Mouse (Mus musculus): ENCODE measurements around the gene Fez2. TPM values are rescaled to one million over a fixed set of nuclear protein-coding genes. Genes with fewer than 3 reads are reported as not detected.

Fez2 gene
- polyA plus RNA-seq, 1 experiment from 2014 or later, result 21.3 TPM

DNA sequence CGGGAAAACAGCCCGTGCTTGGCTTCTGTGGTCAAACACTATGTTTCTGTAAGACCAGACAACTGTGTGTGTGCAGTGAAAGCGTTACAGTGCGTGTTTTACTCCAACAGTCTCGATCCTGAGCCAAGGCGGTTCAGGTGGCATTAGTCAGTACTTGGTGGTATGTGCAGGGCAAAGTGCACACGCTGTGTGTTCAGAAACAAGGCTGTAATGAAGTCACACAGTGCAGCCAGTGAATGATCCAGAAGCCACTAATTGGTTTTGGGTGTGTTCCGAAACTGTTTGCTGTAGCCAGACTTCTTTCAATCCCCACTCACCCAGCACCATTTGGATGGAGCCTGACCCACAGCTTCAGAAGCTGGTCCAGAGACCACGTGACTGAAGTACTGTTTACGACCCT is 9.6 kb downstream of the Fez2 start:
- no peak for DNase-seq (ENCODE audit: low spot score)

DNA sequence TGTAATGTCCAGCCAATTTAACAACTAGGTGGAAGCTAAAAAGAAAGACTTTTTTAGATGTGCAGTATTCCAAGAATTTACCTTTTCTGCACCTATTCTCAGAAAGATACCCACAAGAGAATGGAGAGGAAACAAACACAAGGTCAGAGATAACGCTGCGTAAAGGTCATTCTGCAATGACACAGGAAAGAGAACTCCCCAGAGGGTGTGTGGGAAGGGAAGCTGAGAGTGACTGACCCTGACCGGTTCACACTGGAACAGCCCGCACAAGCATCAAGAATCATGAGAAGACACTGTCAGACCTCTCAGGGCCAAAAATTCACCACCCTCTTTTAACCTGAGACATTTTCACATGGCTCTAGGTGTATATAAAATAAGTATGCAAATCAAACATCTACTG is 10.4 kb downstream of the Fez2 start:
- no peak for DNase-seq (ENCODE audit: low spot score)

DNA sequence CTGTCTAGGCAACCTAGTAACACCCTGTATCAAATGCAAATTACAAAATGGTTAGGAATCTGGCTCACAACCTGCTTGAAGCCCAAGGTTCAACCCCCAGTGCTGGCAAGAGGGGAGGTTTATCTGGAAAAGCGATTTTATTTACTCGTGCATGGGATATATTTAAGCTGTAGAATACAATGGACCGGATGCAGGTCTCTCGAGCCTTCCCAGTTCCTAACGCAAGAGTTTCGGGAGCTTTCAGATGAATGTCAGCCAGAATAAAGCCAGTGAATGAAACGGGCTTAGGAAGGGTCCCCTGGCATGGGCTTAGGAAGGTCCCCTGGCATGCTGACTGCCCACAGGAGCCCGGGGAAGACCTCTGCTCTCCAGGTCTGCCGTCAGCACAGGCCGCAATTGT is 11.1 kb downstream of the Fez2 start:
- no peak for DNase-seq (ENCODE audit: low spot score)

DNA sequence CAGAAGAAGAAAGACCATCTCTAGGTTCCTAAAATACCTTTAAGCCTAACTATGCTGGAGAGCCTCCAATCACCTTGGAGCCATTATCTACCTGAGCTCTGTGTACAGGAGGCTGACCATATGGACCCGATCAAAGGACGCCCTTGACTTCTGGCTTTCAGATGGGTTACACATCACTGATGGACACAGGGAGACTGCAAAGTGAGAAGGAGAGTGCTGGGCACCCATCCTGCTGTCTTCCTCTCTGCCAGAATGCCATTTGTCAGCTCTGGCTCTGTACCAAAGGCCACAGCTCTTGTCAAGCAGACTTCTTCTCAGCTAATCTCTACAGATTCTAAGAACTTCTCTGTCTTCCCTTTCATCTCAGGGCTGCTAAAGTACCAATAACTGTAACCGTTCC is 12.6 kb downstream of the Fez2 start:
- DNase-seq (ENCODE audit: low spot score), result no peak

DNA sequence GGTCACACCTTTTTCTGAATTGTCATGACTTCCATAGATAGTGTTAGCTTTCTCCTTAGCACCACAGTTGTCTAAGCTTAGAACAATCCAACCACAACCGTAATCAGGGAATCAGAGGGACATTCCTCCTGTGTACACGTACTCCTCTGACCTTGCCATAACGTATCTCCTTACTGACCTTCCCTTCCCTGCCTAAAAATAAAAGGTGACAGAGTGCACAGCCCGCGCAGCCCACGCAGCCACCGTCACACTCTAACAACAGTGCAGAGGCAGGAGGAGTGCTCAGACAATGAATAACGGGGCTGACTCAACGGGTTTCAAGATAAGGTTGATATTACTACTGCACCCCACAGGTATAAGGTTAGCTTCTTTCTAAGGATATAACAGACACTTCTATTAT is 14.1 kb downstream of the Fez2 start:
- DNase-seq (ENCODE audit: low spot score), result no peak

DNA sequence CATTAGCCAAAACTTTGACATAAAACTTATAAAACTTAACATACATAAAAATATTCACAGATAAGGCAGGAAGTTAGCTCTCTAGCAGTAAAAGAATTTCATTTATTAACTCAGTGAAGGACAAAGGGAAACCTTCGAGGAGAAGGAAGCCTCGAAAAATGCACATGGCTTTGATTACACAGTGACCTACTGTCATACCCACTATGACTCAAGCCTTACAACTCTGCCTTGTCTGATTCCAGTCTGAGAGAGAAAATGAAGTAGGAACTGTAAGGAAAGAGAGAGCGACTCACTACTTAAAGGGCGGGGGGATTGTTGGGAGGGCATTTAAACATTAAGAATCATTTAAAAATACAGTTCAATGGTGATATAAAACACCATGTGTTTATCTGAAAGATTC is 14.7 kb downstream of the Fez2 start:
- DNase-seq (ENCODE audit: low spot score), result no peak

DNA sequence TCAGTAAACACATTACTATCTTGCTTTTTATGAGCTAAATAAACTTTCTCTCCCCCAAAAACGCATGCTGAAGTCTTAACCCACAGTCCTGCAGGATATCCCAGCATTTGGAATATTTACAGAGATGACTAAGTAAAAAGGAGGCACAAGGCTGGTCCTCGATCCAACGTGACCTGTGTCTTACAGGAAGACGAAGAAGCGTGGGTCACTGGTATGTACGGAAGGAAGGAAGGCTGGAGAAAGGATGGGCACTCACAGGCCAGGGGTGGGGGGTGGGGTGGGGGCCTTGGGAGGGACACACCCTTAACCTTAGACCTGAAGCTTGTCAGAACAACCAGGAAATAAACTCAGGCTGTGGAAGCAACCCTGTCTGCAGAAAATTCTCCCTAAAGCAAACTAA is 15.8 kb downstream of the Fez2 start:
- DNase-seq (ENCODE audit: low spot score), result no peak

DNA sequence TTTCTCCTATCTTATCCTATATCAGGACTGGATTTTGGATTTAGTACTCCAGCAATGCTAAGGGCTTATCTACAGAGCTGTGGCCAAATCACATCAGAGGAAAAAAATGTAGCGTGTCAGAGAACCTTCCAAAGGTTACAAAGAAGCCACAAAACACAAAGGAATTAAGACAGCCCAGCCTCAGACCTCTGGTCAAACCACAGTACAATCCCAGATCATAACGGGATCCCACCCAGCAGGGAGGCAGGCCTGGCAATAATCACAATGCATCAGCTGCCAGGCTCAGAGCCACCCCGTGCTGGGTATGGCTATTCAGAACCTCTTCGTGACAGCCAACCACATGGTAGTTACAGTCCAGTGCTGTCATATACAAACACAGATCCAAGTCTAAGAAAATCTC is 16.2 kb downstream of the Fez2 start:
- DNase-seq (ENCODE audit: low spot score), result no peak

DNA sequence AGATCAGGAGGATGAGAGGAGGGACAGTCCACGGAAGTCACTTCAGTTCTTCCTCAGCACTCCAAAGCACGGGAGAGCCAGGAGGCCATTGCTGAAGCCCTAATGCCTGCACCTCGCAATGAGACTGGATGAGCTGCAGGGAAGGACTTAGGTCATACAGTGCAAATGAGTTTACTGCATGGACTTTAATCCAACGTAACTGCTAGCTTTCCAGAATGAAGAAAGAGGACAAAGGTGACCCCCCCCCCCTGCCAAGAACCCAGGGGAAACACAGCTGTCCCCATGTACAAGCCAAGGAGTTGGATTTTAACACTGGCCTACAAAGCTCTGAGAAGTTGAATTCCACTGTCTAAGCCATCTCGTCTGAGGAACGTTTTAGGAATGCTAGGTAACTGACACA is 16.6 kb downstream of the Fez2 start:
- no peak for DNase-seq (ENCODE audit: low spot score)

DNA sequence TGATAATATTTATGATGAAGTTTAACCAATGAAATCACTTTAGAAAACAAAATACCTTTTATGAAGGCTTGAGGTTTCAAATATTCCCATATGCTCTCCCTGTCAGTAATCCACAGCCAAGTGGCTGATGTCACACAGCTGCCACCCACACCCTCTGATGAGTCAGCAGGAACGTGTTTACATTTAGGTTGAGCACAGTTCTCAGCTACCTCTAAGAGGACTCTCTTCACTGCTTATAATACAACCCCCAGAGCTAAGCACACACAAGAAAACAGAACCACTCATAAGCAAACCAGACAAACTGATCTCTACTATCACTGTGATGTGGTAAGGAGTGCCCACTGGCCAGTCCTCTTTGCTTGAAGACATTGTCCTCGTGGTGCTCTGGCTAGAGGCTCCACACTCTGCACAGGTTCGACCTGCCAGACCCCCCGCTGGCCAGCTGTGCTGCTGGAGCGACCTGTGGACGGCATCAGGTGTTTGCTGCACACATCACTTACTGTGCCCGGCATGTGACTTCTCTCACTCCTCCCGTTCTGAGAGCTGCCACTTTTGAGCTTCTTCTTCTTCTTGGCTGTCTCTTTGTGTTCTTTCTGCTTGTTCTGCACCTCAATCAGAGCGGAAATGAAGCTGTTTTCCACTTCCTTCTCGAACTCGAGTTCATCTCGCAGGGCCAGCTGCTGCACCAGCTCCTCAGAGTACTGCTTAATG is 17.7 kb downstream of the Fez2 start:
- DNase-seq (ENCODE audit: low spot score), result peak; percentile 42

DNA sequence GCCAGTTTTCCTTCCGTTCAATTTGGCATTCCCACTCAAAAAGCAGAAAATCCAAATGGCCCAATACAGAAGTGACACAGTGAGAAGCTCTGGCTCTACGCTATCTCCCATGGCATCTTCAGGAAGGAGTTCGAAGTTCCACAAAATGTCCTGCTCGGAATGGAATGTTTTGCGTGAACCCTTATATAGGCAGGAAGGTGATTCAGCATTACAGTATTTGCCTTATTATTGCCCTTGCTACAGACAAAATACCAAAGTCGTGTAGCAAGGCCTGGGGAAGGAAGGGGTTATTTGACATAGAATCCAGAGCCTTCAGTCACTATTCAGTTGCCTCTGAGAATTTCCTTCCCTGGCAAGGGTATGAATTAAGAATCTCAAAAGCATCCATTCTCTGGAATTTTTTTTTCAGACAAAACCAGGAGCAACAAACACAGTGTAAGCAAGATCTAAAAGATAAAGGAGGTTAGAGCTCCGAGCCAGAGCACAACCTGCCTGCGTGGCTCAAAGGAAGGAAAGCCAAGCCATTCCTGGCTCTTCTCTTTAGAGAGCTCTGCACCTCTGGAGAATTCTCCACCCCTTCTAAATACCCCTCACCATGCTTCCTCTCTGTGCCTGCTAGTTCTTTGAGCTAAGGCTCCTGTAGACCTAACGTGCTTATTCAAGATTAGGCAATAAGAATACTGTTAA is 25.4 kb downstream of the Fez2 start:
- no peak for DNase-seq (ENCODE audit: low spot score)

DNA sequence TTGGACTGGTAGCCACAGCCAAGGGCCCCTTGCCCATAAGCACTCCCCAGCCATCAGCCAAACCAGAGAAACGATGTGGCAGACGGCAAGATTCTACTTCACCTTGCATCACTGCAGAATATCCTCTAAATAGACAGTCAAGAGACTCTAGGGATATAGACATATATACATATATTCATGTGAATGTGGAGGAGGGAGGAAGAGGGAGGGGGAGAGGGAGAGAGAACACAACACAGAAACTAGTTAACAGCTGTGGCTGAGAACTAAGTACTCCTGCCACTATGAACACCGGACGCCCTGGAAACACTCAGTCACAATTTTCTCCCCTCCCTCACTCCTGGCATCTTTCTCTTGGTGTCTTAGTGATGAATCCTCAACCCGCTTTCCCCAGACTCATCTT is 28.4 kb downstream of the Fez2 start:
- DNase-seq (ENCODE audit: low spot score), result no peak

DNA sequence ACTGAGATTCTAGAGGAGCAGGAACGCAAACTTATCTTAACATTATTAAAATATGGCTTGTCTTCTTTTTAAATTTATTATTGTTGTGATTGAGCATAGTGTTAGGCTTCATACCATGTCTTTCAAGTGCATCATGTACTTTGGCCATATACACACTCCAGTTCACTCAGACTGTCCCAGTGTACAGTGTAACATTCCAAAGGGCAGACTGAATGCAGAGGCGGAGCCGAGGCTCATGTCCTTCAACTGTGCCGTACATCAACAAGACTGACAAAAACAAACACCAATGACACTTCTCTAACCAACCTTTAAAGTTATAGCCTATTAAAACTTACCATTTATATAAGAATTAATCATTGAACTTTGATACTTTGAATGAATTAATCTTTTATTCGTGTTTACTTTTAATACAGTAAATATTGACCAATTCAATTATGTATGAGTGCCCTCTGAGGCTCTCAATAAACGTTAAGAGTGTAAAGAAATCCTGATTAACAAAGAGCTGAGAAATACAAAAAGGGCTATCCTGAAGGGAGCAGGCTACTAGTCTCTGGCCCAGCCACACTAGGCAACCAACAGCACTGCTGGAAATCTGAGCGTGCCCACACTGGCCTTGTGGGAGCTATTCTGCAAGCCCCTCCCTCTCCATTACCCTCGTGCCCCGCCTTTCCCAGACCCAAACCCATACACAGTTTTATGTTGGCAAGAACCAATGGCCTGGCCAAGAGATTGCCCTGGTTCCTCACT is 29.7 kb downstream of the Fez2 start:
- no peak for DNase-seq (ENCODE audit: low spot score)

DNA sequence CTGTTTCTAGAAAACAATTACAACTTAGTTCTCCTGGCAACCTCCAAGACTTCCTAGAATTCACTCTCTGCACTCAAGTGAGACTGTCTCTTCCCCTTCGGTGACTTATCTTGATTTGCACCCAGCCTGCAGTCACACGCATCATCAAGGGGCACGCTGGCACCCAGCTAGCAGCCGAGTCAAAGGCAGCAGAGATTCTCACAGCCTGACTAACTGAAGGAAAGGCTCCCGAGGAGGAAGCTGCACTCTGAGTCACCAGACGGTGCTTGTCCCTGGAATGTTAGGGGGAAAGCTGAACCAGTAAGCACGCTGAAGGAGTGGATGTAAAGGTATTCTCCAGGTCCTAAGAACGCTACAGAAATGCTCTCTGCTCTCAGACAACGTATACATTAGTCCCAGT is 30.3 kb downstream of the Fez2 start:
- DNase-seq (ENCODE audit: low spot score), result no peak

DNA sequence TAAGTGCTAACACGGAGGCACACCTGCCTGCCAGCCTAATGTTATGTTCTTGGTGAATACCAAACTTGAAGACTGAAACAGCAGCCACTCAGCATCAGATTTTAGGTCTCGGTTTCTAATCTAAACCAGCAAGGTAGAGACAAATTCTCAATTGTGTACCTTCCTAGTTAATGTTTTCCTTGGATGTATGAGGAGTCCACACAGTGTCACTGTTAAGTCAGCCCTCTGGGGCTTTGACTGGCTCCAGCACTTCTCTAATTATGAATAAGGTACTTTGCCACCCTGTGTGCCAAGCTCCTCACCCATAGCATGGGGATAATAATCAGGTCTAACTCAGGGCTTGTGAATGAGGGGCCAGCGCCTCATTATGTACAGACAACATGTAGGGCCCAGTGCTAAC is 35.6 kb downstream of the Fez2 start:
- DNase-seq (ENCODE audit: low spot score), result no peak

DNA sequence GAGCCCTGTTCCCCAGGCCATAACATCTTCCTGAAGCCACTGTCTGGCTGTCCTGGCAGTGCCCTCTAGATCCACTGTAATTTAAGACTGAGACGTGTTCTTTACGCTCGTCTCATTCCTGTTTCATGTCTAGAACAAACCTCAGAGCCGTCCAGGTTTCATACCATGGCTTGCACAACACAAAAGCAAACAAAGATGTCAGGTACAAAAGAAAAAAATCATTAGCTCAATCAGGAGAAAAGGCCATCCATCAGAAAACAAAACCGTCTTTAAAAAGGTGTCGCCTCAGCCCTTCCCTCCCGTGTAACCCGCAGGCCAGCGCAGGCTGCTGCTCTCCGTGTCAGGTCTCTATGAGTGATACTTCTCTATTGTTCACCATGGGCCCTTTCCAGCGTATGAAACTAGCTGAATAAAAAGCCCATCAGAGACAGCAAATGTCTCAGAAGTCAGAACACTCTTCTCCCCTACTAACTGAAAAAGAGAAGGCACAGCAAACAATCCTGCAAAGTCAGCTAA is 38.2 kb downstream of the Fez2 start:
- no peak for DNase-seq (ENCODE audit: low spot score)

DNA sequence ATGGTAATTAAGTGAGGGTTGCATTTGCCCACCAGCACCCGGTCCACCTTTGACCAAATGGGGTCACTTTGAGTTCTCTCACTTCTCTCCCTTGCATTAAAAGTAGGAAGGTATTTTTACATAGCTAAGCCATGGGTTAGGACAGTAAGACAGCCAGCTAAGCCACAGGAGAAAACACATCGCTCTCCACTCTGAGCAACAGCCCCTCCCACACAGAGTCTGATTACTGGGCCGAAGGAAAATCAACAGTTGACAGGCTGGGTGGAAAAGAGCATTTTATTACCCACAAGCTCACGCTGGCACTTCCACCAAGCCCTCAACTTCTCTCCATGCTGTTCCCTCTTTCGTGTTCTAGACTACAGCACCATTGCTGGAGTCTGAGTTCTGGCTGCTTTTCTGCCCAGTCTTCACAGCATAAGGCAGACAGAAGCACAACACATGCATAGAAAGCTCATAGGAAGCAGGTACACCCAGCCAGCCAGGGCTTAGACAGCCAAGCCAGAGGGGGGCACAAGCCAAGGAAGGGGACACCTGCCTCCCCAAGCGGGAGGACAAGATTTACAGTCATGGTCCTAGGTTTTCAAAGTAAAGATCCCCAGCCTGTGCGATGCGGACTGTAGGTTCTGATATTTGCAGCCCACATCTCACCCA is 38.7 kb downstream of the Fez2 start:
- no peak for DNase-seq (ENCODE audit: low spot score)

DNA sequence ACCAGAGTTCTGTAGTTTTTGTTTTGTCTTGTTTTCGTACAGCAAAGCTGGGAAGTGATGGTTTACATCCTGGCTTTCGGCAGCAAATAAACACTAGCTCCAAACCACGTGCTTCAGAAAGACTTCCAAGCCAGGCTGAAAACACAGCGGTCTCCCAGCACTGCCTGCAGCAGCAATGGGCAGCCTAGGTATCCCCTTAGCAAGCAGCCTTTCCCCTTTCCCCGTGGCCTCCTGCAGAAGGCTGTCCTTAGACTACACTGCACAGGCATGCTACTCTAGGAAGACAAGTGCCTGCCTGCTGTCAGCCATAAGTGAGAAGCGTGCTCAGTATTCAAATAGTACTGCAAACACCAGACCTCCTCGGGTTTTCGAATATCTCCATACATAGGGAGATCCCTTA is 41.4 kb downstream of the Fez2 start:
- no peak for DNase-seq (ENCODE audit: low spot score)

DNA sequence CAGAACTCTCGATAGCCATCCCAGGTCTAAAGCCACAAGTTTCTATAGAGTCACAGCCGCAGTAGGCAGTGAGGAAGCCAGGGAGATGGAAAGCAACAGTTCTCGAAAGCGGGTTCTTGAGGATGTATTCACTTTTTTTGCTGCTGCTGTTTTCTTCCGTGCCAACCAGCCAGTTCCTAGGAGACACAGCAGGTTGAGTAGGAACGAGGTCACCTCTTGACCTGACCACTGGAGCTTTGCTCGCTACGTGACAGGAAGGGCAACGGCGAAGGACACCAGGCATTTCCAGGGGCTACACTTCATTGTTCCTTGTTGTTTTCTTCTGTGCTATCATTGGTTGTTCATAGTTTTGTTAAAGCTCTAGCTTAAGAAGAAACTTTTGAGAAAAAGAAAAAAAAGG is 43.2 kb downstream of the Fez2 start:
- no peak for DNase-seq (ENCODE audit: low spot score)

DNA sequence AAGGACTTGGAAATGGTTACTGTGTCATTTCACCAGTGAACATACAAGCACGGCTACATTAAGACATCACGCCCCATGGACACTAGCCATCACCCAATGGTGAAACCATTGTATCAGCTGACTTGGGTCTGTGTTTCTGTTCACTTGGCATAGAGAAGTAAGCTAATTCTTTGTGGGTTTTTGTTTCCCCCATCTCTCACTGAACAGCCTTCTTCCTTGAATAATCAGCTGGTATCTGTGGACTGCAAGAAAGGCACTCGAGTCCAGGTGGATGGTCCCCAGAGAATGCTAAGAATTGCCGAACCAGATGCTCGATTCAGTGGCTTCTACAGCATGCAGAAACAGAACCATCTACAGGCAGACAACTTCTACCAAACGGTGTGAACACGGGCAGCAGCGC is 44.1 kb downstream of the Fez2 start:
- DNase-seq (ENCODE audit: low spot score), result no peak

DNA sequence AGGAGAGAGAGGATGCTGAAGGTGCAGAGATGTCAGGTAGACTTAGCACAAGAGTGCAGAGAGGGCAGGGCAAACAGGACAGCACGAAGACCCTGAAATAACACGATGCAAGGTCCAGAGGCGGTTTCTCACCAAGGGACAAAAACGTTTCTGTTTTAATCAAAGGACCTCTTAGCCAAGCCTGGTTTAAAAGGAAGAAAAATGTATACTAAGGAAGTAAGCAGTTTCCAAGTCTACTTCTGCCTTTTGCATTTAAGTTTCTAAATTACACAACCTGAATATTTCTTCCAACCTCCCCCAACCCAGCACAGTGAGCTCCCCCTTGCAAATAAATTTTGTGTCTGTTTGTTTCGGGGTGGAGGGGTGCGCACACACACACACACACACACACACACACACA is 44.8 kb downstream of the Fez2 start:
- DNase-seq (ENCODE audit: low spot score), result no peak

DNA sequence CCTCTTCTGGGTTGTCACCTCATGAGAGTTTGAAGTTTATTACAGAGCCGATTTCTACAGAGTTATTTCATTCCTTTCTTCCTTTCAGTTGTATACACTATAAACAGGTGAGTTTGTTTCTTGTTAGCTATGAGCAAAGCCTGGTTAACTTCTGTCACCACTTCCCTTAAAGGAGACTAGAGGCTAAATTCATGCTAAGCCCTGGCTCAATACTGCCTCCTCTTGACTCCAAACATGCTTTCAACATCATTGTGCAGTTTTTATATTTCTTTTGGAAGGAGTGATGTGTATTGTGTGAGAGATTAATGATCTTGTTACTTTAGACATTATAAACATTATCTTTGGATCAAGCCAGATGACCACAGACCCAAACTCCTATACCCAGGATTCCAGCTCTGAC is 47.5 kb downstream of the Fez2 start:
- peak; percentile 48 for DNase-seq (ENCODE audit: low spot score)
